Mouse (Mus musculus): ENCODE data around the gene Flad1. TPM values are rescaled to one million over a fixed set of nuclear protein-coding genes. Genes with fewer than 3 reads are reported as not detected.

Gene Flad1
- total RNA-seq, 1 experiment = 20.3 TPM

GRCm38 (mm10) chr3:89410864-89411263 lies 806 bp downstream of the Flad1 start:
- no peak for TF ChIP-seq CHD2 (IDR thresholded peaks at IDR 0.05; ENCODE audit: low read depth, low read length)
- TF ChIP-seq HCFC1 (IDR thresholded peaks at IDR 0.05; ENCODE audit: borderline replicate concordance, insufficient read depth, low read length) = no peak
- TF ChIP-seq MAFK (IDR thresholded peaks at IDR 0.05; ENCODE audit: insufficient read depth, low read depth, low read length) = no peak
- no peak for TF ChIP-seq ZNF384 (IDR thresholded peaks at IDR 0.05; ENCODE audit: low read depth, low read length)
- TF ChIP-seq ZC3H11A (IDR thresholded peaks at IDR 0.05; ENCODE audit: borderline replicate concordance, low read depth, low read length) = no peak
- Histone ChIP-seq H3K27ac (ENCODE audit: insufficient read depth, low read depth, low read length, poor library complexity, severe bottlenecking) (no peak overlapping the region), H3K9ac (ENCODE audit: insufficient read depth, low read depth, low read length, poor library complexity, severe bottlenecking) (peak overlapping the region; percentile 74), H3K9me3 (ENCODE audit: control insufficient read depth, insufficient read depth, low read depth, low read length) (no peaks in the 10 kb centered on the region), H3K4me1 (ENCODE audit: control insufficient read depth in 2 of 2, insufficient read depth in 2 of 2, low read length in 2 of 2, poor library complexity in 1 of 2) (peaks cover 0 to 13% of the 10 kb centered on the region in 2 experiments; a peak in 2 of 4 replicates), H3K36me3 (ENCODE audit: control insufficient read depth, insufficient read depth, low read length, poor library complexity, severe bottlenecking) (peaks cover 21% of the 10 kb centered on the region), H3K4me3 (ENCODE audit: insufficient read depth in 1 of 2, low read depth in 1 of 2, low read length in 2 of 2, poor library complexity in 1 of 2, severe bottlenecking in 1 of 2) (peak overlapping the region; percentile 66 to 85)
- in situ Hi-C loops (cut with MboI; ENCODE audit: low sequenced_read_pairs in 2 of 2, unreplicated experiment in 2 of 2) = no loop called here
- DNase-seq (ENCODE audit: low read depth, low spot score) = no peak

GRCm38 (mm10) chr3:89409701-89410100 lies 2.0 kb downstream of the Flad1 start:
- no peak for DNase-seq (ENCODE audit: low read depth, low spot score)
- no peaks in the 10 kb centered on the region for H3K9me3 ChIP-seq (ENCODE audit: control insufficient read depth, insufficient read depth, low read depth, low read length)
- TF ChIP-seq CHD2 (IDR thresholded peaks at IDR 0.05; ENCODE audit: low read depth, low read length) (no peak), MAFK (IDR thresholded peaks at IDR 0.05; ENCODE audit: insufficient read depth, low read depth, low read length) (no peak), HCFC1 (IDR thresholded peaks at IDR 0.05; ENCODE audit: borderline replicate concordance, insufficient read depth, low read length) (no peak), ZNF384 (IDR thresholded peaks at IDR 0.05; ENCODE audit: low read depth, low read length) (no peak), ZC3H11A (IDR thresholded peaks at IDR 0.05; ENCODE audit: borderline replicate concordance, low read depth, low read length) (no peak)
- peaks cover 0 to 13% of the 10 kb centered on the region in 2 experiments; a peak in 2 of 4 replicates for H3K4me1 ChIP-seq (ENCODE audit: control insufficient read depth in 2 of 2, insufficient read depth in 2 of 2, low read length in 2 of 2, poor library complexity in 1 of 2)
- peaks cover 16% of the 10 kb centered on the region for H3K36me3 ChIP-seq (ENCODE audit: control insufficient read depth, insufficient read depth, low read length, poor library complexity, severe bottlenecking)
- no peak overlapping the region for H3K9ac ChIP-seq (ENCODE audit: insufficient read depth, low read depth, low read length, poor library complexity, severe bottlenecking)
- in situ Hi-C loops (cut with MboI; ENCODE audit: low sequenced_read_pairs in 2 of 2, unreplicated experiment in 2 of 2) = no loop called here
- no peak overlapping the region for H3K4me3 ChIP-seq (ENCODE audit: insufficient read depth in 1 of 2, low read depth in 1 of 2, low read length in 2 of 2, poor library complexity in 1 of 2, severe bottlenecking in 1 of 2)
- H3K27ac ChIP-seq (ENCODE audit: insufficient read depth, low read depth, low read length, poor library complexity, severe bottlenecking) = no peak overlapping the region

- H3K4me3 ChIP-seq (ENCODE audit: insufficient read depth in 1 of 2, low read depth in 1 of 2, low read length in 2 of 2, poor library complexity in 1 of 2, severe bottlenecking in 1 of 2) = peak overlapping the region; percentile 40 to 47; a peak in 3 of 4 replicates
These were observed 3.2 kb downstream of the Flad1 start for GRCm38 (mm10) chr3:89408448-89408847.

GRCm38 (mm10) chr3:89406887-89407286 lies 4.8 kb downstream of the Flad1 start:
- peaks cover 22% of the 10 kb centered on the region; the same call in 1 of the 2 replicates for H3K36me3 ChIP-seq (ENCODE audit: control insufficient read depth, insufficient read depth, low read length, poor library complexity, severe bottlenecking)
- in situ Hi-C loops (cut with MboI; ENCODE audit: low sequenced_read_pairs in 2 of 2, unreplicated experiment in 2 of 2) = no loop called here

More at GRCm38 (mm10) chr3:89408448-89408847, 3.2 kb downstream of the Flad1 start:
- TF ChIP-seq ZC3H11A (IDR thresholded peaks at IDR 0.05; ENCODE audit: borderline replicate concordance, low read depth, low read length) (no peak), HCFC1 (IDR thresholded peaks at IDR 0.05; ENCODE audit: borderline replicate concordance, insufficient read depth, low read length) (no peak)
- DNase-seq (ENCODE audit: low read depth, low spot score) = no peak
- Histone ChIP-seq H3K27ac (ENCODE audit: insufficient read depth, low read depth, low read length, poor library complexity, severe bottlenecking) (no peak overlapping the region), H3K9me3 (ENCODE audit: control insufficient read depth, insufficient read depth, low read depth, low read length) (no peaks in the 10 kb centered on the region), H3K9ac (ENCODE audit: insufficient read depth, low read depth, low read length, poor library complexity, severe bottlenecking) (peak overlapping the region; percentile 41), H3K36me3 (ENCODE audit: control insufficient read depth, insufficient read depth, low read length, poor library complexity, severe bottlenecking) (peaks cover 14% of the 10 kb centered on the region; the same call in 1 of the 2 replicates), H3K4me1 (ENCODE audit: control insufficient read depth in 2 of 2, insufficient read depth in 2 of 2, low read length in 2 of 2, poor library complexity in 1 of 2) (peaks cover 0 to 14% of the 10 kb centered on the region in 2 experiments; a peak in 2 of 4 replicates)
- in situ Hi-C loops (cut with MboI; ENCODE audit: low sequenced_read_pairs in 2 of 2, unreplicated experiment in 2 of 2) = no loop called here

GRCm38 (mm10) chr3:89402693-89403092 lies 9.0 kb downstream of the Flad1 start, which contains the start of gene Lenep:
Gene Lenep, minus strand, starts transcription at chr3:89402793.
- no peak within 1 kb of the TSS for H3K27ac ChIP-seq (ENCODE audit: insufficient read depth, low read depth, low read length, poor library complexity, severe bottlenecking)
- no peaks in the 10 kb centered on the region for H3K9me3 ChIP-seq (ENCODE audit: control insufficient read depth, insufficient read depth, low read depth, low read length)
- H3K4me3 ChIP-seq (ENCODE audit: insufficient read depth in 1 of 2, low read depth in 1 of 2, low read length in 2 of 2, poor library complexity in 1 of 2, severe bottlenecking in 1 of 2) = no peak within 1 kb of the TSS
- no peak for DNase-seq (ENCODE audit: low read depth, low spot score)
- TF ChIP-seq MAFK (IDR thresholded peaks at IDR 0.05; ENCODE audit: insufficient read depth, low read depth, low read length) = no peak
- no peak for TF ChIP-seq CHD2 (IDR thresholded peaks at IDR 0.05; ENCODE audit: low read depth, low read length)
- TF ChIP-seq ZC3H11A (IDR thresholded peaks at IDR 0.05; ENCODE audit: borderline replicate concordance, low read depth, low read length) = no peak
- TF ChIP-seq ZNF384 (IDR thresholded peaks at IDR 0.05; ENCODE audit: low read depth, low read length) = no peak
- no peak for TF ChIP-seq HCFC1 (IDR thresholded peaks at IDR 0.05; ENCODE audit: borderline replicate concordance, insufficient read depth, low read length)
- no peak within 1 kb of the TSS for H3K9ac ChIP-seq (ENCODE audit: insufficient read depth, low read depth, low read length, poor library complexity, severe bottlenecking)
- H3K4me1 ChIP-seq (ENCODE audit: control insufficient read depth in 2 of 2, insufficient read depth in 2 of 2, low read length in 2 of 2, poor library complexity in 1 of 2) = peaks cover 0 to 8% of the 10 kb centered on the region in 2 experiments; a peak in 2 of 4 replicates
- peaks cover 26% of the 10 kb centered on the region; the same call in 1 of the 2 replicates for H3K36me3 ChIP-seq (ENCODE audit: control insufficient read depth, insufficient read depth, low read length, poor library complexity, severe bottlenecking)
- in situ Hi-C loops (cut with MboI; ENCODE audit: low sequenced_read_pairs in 2 of 2, unreplicated experiment in 2 of 2) = no loop called here

More at GRCm38 (mm10) chr3:89406887-89407286, 4.8 kb downstream of the Flad1 start:
- DNase-seq (ENCODE audit: low read depth, low spot score) = no peak
- no peak overlapping the region for H3K9ac ChIP-seq (ENCODE audit: insufficient read depth, low read depth, low read length, poor library complexity, severe bottlenecking)
- no peak for TF ChIP-seq MAFK (IDR thresholded peaks at IDR 0.05; ENCODE audit: insufficient read depth, low read depth, low read length)
- no peak for TF ChIP-seq ZC3H11A (IDR thresholded peaks at IDR 0.05; ENCODE audit: borderline replicate concordance, low read depth, low read length)
- TF ChIP-seq CHD2 (IDR thresholded peaks at IDR 0.05; ENCODE audit: low read depth, low read length) = no peak
- no peaks in the 10 kb centered on the region for H3K9me3 ChIP-seq (ENCODE audit: control insufficient read depth, insufficient read depth, low read depth, low read length)
- no peak overlapping the region for H3K4me3 ChIP-seq (ENCODE audit: insufficient read depth in 1 of 2, low read depth in 1 of 2, low read length in 2 of 2, poor library complexity in 1 of 2, severe bottlenecking in 1 of 2)
- no peak overlapping the region for H3K27ac ChIP-seq (ENCODE audit: insufficient read depth, low read depth, low read length, poor library complexity, severe bottlenecking)
- peaks cover 0 to 17% of the 10 kb centered on the region in 2 experiments; a peak in 2 of 4 replicates for H3K4me1 ChIP-seq (ENCODE audit: control insufficient read depth in 2 of 2, insufficient read depth in 2 of 2, low read length in 2 of 2, poor library complexity in 1 of 2)

Measured in ES-E14 (cell line).